Mouse (Mus musculus) fibroblast of lung, adult 2 months (primary cell): ENCODE data around the gene Rerg.
"Not testable (repeated sequence)": the region's sequence is repeated elsewhere in the genome, so short reads cannot be mapped to it uniquely, and the experiment has no call there.

Experiments used
- DNase-seq: peaks from one replicate; pipeline ENCODE4 v3.0.0-alpha.2; 2011; ENCODE audit warnings: low read depth

The Rerg gene

DNA sequence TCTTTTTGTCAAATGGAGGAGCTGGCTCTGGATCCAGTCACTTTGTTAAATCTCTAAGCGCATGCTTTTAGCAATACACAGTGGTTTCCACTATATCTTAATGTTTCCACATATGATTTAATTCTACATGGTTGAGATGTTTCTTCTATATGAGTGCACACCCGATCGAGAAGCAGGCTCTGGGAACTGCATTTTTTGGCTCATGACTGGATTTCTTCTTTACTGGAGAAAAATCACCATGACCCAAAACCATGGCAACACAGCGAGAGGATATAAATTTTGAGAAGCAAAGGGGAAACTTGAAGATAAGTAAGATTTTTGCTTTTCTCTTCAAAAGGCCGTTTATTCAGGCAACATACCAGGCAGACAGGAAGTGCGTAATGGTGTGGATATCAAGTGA lies 94.1 kb downstream of the Rerg start:
- no peak for DNase-seq

DNA sequence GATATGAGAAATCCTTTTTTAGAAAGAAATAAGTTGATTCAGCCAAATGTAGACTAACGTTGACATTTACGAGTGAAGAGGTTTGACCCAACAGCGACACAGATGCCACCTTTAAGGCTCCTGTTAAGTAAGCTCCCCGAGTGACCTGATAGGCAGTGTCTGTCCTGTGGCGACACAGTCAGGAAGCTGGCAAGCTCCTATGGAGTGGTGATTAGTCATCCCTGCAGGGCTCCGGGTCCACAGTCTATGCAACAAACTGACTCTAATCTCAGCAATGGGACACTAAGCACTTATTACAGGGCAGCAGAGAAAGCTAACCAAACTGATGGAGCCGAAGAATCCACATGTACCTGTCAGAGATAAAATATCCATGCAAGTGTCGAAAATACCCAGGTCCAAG lies 98.0 kb downstream of the Rerg start:
- DNase-seq: no peak

DNA sequence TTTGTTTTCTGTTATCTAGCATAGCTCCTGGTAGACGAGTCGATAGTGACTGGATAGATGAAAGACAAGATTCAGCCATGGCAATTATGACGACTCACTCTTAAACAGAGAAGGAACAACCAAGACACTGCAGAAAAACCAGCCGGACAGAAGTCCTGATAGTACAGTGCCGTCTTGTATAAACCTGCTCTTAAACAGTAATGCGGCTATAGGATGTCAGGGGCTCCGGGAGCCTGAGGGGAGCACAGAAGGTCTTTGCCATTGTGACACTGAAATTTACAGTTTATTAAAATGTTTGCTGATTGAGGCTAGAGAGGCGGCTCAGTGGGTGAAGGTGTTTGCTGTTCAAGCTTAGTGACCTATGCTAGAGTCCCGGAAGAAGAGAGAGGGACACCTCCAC lies 98.8 kb downstream of the Rerg start:
- no peak for DNase-seq

DNA sequence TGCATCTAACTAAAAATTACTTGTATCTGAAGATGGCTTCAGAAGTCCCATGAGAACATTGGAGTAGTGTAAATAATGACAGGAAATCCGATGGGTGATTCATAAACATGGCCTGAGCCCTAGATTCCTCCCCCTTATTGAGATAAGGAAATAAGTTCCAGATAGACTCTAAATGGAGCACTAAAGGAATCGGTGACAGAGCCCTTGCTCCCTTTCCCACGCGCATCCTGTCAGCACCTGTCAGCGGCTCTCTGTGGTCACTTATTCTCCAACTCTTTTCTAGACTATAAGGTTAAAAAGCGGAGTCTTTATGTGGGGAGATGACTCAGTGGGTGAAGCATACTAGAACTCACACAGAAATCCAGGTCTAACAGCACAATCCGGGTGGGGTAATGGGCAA lies 104.8 kb downstream of the Rerg start:
- DNase-seq: no peak

DNA sequence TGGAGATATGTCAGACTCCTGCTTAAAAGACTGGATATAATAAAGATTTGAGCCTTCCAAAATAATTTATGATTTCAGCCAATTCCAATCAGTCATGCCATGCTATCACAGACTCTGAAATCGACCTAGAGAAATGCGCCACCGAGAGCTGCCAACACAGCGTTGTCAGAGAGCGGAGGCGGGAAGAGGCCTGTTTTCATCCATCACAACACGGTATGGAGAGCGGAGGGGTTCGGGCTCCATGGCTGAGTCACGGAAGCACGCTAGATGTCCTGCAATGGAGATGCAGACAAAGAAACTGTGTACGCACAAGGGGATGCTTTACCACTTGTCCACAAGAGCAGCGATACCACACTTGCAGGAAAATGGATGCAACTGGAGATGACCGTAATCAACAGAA lies 105.5 kb downstream of the Rerg start:
- no peak for DNase-seq

DNA sequence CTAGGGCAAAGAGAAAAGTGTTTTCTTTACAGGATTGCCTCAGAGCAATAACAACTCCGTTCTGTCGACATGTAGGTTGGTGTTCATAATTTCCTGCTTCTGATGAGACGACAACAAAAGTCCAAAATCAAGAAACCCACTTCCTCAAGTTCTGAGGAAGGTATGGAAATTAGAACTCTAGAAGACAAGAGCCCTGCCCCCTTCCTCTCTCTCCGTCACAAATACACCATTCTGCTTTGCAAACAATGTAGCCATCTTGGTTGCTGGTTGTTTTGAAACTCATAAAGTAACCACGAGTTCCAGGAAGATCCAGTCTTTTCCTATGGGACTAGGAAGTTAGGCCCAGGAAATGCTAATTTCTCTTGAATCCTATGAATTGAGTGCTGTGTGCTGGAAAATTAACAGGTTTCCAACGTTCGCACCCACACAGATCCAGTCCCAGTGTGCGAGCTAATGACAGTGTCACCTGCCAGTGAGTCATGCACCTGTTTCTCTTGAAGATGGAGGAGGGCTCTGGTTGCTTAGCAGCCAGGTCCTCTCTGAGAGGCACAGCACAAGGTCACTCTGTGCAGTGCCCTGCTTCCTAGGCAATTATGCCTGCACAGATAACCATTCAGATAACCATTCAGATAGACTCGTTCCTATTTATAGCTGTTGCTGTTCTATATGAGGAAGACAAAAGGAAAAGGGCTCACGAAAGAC lies 106.9 kb downstream of the Rerg start:
- DNase-seq: no peak

DNA sequence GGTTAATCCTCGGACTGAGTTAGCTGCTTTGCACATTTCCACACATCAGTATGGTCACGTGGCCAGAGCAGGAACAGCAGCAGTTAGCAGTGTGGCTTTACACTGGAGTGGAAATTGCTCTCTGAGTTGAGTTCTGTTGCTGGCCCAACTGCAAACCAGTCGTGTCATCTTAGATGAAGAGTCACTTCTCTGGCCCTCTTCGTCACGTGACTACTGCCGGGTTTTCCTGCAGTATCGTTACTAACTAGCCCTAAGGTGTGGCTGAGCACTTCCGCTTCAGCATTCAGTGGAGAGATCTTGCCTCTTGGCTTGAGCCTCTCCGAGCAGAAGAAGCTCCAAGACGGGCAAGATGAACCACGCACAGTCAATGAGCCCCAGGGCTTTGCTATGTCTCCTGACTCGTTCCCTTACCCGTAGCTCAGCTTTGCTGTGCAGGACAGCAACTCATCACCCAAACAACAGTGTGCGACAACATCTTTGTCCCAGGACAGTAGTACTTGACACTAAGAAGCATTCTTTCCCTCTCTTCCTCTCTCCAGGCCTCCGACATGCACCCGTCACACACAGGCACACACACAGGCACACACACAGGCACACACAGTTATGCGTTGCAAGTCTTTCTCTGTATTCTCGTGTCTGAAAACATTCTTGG lies 108.3 kb downstream of the Rerg start:
- no peak for DNase-seq

DNA sequence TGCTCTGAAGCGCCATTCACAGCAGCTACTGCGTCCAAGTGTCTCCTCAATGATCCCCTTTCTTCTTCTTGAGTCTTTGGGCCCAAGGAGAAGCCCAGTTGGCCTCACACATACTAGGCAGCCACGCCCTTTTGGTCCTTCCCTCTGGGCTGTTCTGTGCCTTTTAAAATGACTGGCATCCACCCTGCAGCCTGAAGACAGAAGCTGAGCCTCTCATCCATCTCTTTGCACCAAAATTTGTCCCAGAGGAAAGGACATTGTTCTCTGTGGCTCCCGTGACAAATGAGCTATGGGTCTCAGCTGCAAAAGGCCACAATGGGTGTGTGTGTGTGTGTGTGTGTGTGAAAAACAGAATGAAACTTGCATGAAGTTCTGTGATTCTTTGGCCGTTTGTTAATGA lies 109.7 kb downstream of the Rerg start:
- DNase-seq: no peak

DNA sequence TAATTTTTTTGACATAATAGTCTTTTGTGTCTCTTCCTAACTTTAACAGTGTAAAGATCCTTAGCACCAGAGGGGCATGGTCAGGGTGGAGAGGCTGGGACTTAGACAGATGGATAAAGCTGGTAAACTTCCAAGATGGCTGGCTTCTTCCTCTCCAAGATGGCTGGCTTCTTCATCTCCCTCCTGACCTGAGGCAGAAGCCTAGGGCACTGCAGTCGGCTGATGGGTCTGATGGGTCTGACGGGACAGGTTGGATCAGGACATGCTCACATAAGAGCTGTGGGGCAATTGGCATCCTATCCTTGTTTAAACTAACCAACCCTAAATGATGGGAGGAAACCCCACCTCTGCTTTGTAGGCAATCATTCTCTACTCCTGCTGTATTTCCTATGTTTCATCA lies 112.0 kb downstream of the Rerg start:
- DNase-seq: no peak

DNA sequence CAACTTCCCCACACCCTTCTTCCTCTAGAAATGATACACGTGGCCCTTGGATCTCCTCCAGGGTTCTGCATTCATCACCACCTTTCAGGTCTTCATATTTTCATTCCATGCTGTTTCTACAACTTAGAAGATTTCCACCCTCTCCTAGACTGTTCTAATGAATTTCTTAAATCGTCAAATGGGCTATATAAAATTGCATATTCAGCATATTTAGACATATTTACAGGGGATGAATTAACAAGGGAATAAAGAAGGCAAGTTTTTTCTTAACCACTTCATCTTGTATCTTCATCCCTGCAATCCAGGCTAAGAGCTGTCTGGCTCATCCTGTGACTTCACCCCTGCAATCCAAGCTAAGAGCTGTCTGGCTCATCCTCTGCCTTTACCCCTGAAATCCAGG lies 116.2 kb downstream of the Rerg start:
- no peak for DNase-seq

DNA sequence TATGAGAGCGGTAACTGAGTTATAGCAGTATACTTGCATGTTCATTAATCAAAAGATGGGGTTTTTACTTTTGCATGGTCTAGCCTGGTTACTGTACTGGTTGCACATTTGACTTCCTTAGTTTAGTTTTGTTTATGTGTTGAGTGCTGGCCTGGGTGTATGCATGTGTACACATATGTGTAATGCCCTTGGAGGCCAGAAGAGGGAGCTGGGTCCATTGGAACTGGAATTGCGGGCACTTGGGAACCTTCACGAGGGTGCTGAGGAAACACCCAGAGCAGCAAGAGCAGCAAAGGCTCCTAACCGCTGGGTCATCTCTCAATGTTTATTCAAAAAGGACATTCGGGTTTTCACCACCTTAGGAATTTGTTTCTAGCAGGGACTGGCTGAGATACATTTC lies 116.8 kb downstream of the Rerg start:
- no peak for DNase-seq

DNA sequence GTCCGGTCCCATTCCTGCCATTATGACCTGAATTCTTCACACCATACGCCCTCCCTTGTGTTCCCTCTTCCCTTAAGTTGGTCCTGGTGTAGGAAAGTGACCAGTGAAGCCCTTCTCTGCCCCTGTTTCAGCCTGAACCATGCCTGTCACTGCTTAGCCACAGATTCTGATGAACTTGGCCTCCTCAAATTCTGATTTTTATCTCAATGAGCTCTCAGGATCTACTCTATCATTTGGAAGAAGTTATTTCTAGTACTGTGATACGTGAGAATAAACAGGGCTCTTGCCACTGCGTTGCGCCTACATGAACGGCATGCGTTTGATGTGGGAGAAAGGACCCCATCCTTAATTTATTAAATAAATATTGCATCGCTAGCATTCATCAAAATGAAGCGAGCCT lies 117.3 kb downstream of the Rerg start:
- no peak for DNase-seq

DNA sequence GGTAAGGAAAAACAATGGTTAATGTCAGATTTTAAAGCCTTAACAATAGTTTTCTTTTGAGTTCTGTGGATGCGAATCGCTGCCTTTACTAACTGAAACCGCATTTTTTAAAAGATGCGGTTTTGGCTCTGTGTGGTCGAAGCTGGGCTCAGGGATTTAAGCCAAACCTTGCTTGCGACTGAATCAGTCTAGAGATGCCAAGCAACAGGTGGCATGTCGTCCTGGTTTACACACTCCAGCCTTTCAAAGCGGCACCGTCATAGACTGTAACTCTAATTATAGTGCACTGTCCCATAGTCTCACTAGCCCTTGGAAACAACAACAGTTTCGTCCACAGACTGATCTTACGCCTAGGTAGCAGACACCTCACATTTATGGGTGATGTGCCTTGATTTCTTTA lies 123.3 kb downstream of the Rerg start:
- DNase-seq: no peak

DNA sequence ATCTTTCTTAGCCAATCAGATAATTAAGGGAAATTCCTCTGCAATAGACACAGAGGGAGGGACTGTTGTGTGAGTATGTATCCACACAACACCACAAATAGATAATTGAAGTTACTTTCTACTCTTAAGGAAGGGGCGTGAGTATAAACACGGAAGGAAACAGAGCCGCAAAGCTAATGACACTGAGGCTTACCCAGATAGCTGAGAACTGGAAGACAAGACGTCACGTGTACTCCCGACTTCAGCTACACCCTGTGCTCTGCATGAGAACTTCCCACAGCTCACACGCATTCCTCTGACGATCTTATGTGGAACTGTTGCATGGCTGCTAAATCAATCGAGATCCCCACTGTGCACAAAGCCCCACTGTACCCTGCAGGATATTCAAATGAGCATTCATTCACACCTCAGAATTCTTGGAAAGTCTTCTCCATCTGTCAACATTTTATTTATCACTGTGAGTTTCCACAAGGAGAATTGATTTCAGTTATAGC lies 125.2 kb downstream of the Rerg start:
- no peak for DNase-seq

DNA sequence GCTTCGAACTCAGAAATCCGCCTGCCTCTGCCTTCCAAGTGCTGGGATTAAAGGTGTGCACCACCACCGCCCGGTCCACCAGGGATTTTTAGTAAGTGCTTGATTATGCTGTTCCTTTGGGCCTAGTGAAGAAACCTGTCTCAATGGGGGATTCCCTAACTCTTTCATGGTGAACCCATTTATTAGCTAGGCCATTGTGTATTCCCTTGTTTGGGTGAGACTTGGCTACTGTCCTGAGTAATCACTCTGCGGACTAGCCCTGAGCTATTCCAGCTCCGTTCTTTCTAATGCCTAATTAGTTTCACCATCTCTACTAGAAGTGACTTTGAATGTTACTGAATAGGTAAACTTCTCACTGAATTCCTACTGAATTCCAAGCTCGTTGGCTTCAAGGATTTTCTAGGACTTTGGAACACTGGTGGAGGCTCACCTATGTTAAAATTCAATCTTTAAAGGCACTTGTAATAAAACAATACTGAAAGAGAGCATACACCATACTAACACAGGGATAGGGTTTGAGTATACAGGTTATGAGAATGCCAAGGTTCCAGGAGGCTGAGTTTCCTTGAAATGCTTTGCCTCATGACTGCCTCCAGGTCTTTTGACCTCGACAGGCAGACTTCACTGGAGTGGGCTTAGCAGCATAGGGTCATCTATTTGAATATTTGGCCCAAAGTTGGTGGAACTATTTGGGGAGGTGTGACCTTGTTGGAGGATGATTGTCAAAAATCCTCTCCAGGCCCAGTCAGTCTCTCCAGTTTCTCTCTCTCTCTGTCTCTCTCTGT lies 134.5 kb downstream of the Rerg start:
- not testable (repeated sequence) for DNase-seq

DNA sequence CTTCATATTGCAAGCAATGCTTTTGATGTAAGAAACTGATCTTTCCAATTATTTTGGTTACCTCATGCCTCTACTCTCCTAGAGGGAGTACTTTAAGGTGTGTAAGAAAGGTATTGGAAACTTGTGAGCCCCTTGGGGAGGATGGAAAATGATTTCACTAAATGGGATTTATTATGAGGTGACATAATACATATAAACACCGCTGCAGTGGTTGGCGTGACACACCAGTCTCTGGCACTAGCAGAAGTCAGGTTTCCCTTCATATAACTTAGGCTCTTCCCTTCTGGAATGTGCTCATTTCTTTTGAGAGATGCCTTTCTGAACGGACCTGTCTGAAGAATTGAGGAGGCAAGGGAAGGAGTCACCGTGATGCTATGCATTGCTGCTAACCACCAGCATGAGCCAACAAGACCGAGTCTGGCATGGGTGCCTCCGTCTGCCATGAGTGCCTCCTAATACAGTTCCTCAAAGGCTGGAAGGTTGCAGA lies 139.6 kb downstream of the Rerg start:
- DNase-seq: no peak

DNA sequence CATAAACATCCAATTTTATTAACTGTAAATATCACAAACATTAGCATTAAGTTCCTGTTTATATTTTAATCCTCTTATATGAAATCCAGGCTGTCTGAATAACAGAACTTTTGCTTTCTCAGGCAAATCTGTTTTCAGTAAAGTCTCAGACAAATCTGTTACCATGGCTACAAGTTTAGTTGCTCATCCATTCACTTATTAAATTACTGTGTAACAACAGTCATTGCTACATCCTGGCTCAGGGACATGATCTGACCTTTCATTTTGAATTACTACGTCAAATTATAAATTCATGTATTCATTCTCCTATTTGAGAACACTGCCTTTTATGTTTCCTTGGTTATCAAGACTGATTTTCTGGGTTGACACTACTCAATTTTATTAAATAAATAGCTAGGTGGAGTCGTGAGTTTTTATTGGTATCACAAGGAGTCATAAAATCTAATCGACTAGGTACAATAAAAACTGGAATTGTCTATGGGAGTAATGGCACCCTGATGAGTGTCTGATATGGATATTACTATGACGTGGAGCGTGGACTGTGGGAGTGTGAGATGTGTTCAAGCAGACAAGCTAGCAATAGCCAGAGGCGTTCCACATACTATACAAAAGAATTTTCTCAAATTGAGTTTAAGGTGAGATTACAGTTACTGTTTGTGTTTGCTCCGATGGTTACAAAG lies 140.2 kb downstream of the Rerg start:
- DNase-seq: no peak

DNA sequence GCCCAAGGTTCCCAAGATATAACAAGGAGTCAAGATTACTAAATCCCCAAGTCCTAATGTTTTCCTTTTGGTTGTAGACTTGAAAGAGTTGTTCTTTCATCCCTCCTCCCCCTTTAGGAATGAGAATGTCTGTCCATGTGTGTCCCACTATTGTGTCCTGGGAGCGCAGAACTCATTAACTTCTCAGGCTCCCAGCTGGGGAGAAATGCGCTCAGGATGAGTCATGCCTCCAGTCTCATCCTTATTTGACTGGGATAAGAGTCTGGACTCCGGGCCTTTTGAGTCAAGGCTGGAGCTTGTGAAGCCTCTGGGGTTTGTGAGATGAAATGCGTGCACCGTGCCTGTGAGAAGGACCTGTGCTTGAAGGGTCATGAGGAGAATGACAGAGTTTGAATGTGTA lies 144.8 kb downstream of the Rerg start:
- DNase-seq: peak; percentile 16

DNA sequence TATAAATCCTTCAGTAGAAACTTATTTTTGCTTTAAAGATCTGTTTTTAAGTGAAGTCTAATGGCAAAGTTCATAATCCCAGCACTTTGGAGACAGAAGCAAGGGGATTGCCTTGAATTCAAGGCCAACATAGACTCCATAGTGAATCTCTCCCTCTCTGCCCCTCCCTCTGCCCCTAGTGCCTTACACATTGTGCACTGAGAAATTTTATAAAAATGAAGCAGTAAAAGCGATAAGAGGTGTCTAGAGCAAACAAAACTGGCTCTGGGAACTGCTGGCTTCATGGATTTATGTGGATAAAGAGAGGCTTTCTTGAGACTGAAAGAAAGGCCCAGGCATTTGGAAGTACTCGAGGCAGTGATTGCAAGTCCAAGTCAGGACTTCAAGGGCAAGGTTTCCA lies 145.8 kb downstream of the Rerg start:
- DNase-seq: no peak

DNA sequence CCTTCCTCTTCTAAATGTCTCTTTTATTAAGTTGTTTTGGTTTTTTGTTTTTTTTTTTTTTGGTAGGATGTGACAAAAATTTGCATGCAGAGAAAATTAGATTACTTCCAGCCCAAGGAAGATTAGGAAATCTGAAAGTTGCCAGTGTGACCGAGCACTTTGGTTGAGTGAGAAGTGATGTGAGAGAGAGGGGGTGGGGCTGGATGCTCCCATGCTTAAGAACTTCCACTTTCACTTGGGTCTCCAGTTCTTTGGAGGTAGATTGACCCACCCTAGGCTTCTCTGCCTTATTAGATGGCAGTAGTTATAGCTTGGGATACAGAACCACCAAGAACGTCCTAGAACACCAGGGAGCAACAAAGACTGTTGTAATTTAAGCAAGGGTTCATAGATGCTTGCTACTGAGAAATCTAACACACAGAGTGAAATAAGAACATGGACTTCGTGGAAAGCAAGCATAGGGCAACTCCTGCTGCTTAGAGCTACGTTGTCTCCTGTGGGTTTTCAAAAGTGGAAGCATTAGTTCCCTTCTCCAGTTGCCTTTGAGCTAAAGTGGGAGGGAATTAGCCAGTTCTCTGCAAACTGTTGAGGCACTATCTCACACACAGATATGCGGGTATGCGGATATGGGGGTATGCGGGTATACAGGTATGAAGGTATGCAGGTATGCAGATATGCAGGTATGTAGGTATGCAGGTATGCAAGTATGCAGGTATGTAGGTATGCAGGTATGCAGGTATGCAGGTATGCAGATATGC lies 152.9 kb downstream of the Rerg start:
- DNase-seq: no peak

DNA sequence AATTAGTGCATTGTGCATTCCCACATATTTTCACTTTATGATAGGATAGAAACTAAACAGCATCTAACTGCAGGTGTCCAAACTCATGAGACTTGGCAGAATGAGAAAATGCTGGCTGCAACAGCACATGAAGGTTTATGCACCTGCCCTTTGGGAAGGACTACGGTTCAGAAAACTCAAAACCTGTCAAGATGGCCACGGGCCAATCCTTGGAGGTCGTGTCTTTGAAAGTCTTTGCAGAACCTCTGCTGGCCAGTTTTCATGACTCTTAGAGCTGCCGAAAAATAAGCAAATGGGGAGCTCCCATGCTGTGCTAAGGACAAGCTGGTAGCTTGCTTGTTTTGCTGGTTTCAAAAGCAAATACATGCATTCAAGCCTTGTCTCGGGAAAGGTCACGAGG lies 156.0 kb downstream of the Rerg start:
- no peak for DNase-seq

DNA sequence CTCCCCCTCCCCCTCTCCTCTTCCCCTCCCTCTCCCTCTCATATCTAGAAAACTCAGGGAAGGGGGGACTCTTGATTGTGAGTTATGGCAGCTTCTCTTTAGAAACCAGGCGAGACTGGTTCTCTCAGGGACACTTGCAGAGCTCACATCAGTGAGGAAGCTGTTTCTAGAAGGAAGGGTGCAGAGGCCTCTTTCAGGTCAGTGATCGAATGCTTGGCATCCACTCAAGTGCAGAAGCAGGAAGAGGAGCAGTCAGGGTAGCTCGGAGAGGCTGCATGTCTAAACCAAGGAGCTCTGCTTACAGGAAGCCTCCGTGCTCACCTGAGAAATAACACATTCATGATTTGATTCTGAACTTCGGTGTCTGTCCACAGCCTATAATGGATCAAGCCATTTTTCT lies 159.1 kb downstream of the Rerg start:
- DNase-seq: no peak
